Mouse (Mus musculus) kidney, adult 18-20 months (tissue): ENCODE measurements at regions not wholly inside any gene's neighbourhood (a gene's known extent, or its start where the extent isn't known, plus 50 kb on each side); places are given as distances from the start of the nearest gene placed in this dataset.

Experiments used
- DNase-seq: peaks from one replicate; pipeline ENCODE4 v3.0.0; 2021

DNA sequence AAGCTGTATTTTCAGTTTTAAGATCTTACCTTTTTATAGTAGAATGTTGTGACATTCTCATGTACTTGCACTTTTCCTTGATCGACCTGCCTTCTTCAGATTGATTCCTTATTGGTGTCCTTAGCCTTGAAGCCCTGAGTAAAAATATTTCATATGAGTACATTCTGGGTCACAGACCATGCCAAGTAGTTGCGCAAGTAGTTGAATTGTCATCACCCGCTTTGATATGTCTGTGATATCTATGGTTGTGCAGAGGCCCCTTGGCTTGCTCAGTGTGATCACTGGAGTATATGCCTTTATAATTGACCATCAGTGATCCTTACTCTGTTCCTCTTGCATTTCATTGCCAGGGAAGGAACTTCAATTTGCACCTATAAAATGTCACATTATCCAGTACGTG, 131.1 kb upstream of the Reg3g start:
- DNase-seq, result no peak

DNA sequence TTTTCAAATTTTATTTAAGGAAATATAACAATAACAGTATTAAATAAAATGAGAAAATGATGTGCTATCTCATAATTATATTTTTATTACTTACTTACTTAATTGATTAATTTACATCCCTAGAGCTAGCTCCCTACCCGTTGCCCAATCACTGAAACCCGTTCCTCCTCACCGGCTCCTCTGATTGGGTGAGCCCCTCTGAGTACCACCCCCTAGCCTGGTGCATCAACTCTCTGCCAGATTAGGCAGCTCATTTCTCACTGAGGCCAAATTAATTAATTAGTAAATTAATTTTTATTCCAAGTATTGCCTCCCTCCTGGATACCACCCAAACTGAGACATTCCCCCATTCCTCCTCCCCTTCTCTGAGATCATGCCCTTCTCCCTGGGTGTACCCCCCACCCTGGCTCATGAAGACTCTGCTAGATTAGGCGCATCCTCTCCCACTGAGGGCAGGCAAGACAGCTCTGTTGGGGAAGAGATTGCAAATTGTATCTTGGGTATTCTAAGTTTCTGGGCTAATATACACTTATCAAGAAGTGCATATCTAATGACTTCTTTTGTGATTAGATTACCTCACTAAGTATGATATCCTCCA, 101.4 kb upstream of the Reg3g start:
- DNase-seq, result no peak

DNA sequence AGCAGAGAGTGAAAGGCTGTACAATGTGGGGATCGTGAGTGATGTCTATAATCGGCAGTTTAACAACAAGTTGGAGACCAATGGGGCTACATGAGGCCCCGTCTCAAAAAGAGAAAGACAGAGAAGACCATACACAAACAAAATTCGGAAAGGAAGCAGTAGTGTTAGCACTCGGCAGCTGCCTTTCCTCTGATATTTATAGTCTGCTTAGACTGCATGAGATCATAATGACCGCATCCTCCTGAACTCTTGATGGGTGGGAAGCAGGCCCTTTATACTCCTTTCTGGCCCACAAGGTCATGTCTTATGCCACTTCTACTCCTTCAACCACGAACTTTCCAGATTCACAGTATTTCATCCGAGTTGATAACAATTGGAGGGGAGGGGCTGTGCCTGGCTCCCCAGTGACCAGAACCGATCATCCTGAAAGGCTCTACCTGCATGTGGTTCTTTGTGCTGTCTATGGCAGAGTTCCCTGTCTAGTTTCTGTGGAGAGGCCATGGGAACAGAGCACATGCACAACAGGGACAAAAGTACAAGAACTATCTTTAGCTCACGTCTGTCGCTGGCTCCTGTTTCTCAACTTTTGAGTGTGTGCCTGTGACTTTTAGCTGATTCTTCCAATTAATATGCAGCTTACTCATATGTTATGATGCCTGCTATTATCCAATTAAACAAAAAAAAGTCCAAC, 84.5 kb upstream of the Reg3g start:
- no peak for DNase-seq

DNA sequence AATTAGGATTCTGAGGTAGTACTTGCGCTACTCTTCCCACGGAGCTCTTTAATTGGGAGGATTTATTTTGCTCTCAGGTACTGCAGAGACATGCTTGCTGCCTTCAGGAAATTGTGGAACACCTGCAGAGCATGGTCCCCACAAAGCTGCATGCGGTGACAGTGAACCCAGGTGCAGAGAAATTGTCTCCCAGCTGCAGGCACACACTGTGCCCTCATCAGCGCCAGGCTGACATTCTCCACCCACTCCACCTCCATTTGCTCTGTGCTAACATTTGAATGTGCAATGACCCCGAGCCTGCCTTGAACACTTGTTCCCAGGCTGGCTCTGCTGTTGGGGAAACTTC, 83.7 kb upstream of the Reg3g start:
- DNase-seq, result no peak

DNA sequence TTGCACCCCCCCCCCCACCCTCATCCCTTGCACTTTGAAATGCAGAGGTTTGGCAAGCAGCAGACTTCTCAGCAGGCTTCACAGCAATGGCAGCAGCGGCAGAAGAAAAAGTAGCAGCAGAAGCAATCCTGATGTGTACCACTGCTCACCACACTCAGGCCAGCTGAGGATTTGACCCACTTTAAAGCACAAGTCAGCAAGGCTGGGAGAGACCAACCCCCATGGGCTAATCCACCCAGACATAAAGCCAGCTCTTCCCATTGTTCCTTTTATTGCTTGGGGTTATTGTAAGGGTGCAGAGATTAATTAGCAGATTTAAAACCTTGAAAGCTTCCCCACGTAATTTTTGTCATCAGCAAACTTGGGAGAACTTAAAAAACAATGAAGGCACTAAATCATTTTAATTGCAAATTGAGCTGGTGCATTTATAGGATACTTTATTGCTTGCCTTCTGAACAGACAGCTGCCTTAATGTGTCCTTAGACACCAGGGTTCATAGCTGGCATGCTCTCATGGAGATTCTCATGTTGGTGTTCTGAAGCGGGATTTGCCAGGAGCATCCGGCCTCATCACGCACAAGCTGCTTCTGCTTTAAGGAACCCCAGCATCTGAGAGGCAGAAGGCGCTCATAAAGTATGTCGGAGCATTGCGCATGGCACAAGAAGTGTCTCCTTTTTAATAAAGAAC, 83.1 kb upstream of the Reg3g start:
- DNase-seq, result no peak

DNA sequence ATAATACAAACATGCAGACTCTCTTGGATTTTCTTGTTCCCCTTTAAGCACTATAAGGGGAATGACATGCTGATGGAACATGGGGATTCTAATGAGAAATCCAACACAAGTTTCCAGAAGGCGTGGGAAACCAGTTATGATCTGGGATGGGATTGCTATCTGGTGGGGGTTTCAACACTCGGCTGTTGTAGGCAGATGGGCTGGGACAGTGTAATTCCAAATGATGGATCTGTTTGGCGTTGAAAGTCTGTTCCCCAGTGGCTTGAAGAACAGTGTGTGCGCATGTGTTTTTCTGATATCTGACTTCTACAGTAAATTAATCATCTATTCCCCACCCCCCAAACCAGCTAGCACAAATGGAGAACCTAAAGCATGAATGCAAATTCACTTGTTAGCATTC, 79.8 kb upstream of the Reg3g start:
- DNase-seq, result no peak

DNA sequence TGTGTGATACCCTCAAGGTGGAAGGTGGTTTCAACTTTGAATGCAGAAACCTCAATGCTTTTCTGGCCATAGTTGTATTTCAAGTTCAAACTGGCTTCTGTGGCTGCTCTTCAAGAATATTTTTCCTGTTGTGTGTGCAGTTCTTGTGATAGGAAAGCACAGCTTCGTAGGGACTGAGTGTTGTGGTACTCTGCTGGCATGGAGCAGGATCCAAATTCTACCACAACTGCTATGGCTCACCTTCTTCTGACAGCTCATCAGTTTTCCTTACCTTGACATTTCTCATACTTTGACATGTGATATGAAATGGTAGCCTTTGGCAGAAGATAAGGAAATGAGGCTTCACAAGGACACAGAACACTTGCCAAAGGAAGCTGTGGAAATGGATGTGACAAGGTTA, 79.0 kb upstream of the Reg3g start:
- DNase-seq, result no peak

DNA sequence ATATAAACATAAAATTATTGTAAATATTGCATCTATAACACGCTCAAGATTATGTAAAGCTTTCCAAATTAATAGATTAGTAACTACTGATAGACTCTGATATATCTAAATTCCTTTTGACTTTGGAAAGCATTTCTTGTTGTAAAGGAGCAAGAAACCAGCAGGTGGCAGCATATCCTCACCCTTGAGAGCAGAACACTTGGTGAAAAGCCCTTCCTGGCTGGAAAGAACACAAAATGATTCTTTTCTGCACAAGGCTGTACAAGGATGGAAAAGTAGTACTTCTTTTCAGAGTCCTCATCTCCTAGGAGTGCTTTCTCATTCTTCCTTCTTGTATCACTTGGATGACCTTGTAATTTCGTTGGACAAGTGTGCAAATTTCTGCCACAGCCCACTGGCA, 75.6 kb upstream of the Reg3g start:
- peak; percentile 41 for DNase-seq

DNA sequence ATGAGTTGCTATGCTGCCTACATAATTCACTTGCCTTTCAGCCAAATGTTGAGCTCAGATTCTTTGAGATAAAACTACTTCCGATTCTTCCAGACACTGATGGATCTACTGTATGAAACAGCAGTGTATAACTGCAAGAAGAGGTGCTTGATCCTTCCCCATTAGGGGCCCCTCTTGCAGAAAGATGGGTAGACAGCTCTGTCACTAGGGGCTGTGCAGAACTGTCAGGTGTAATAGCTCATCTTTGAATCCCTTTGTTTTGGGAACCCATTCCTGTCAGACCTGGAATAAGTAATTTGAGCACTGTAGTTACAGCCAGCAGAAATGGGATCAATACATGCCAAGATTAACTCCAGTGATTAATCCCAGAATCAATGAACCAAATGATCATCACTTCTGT, 68.8 kb upstream of the Reg3g start:
- DNase-seq, result no peak

DNA sequence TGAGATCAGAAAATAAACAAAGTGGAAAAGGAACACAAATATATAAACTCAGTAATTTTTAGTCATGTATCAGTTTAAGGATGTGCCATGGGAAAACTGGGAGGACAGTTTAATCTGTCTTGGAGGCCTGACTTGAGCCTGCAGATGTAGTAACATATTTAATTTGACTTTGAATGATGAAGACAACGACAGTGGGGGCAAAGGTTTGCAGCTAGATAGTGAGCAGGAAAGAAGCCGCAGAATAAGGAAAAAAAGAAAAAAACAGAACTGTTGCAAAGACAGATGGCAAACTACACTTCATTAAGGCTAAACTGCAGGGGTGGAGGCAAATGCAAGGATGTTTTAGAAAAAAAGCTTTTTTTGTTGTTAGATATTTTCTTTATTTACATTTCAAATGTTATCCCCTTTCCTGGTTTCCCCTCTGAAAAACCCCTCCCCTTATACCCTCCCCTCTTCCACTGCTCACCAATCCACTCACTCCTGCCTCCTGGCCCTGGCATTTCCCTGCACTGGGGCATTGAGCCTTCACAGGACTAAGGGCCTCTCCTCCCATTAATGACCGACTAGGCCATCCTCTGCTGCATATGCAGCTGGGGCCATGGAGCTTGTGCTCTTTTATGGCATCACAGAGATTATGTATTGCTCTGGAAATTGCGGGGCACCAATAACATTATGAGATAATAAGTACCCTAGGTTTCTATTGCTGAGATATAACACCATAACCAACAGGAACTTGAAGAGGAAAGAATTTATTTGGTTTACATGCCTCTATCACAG, 58.5 kb upstream of the Reg3g start:
- no peak for DNase-seq
